Mouse (Mus musculus): ENCODE measurements around the gene 1700025G04Rik.

DNA sequence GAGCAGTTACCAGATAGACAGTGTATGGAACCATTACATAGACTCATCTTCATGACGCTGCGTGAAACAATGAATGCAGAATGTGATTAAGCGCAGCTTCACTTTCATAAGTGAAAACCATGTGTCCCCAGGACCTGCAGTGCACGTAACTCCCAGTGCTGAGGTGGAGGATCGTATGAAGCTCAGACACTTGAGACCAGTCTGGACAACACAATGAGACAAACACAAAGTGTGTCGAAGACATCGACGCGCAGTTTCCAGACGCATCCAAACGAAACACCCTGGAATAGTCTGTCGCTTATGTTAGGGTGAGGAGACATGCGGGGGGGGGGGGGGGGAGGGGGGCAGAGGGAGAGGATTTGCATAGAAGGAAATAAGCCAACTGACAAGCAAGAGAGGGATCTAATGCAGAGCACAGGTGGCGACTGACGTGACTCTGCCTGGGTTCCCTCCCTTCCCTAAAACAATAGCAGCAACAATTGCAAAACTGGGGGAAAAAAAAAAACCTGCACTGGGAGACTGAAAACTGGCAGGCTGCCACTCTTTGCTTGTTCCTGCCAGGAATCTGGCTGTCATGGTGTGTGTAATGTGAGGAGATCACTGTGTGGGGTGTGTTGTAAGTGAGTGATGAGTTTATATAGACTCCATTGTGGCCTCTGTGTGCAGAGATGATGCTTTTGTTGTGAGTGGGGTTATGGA lies 40.3 kb upstream of the 1700025G04Rik start:
- TF ChIP-seq CTCF (IDR thresholded peaks at IDR 0.05; ENCODE audit: low read depth) (no peak), EP300 (IDR thresholded peaks at IDR 0.05; ENCODE audit: low read depth) (no peak)
